Mouse (Mus musculus) myocyte (in vitro differentiated cells): ENCODE measurements around the gene Kalrn. TPM values are rescaled to one million over a fixed set of nuclear protein-coding genes. Genes with fewer than 3 reads are reported as not detected.

Experiments used
- H3K27me3 ChIP-seq: one replicate; pipeline ENCODE4 v1.6.1; 2011; ENCODE audit not compliant: control insufficient read depth, insufficient read depth, insufficient read length
- H3K36me3 ChIP-seq: one replicate; pipeline ENCODE4 v1.6.1; 2011; ENCODE audit not compliant: control insufficient read depth, insufficient read depth
- H3K4me2 ChIP-seq: one replicate; pipeline ENCODE4 v1.6.1; 2011; ENCODE audit warnings: low read depth, control low read depth
- H3K4me3 ChIP-seq: one replicate; pipeline ENCODE4 v1.5.1; 2011; ENCODE audit warnings: mild to moderate bottlenecking, control low read depth, moderate library complexity
- H3K79me2 ChIP-seq: one replicate; pipeline ENCODE4 v1.6.1; 2011; ENCODE audit not compliant: control insufficient read depth, insufficient read depth
- H3ac ChIP-seq: one replicate; pipeline ENCODE4 v1.6.1; 2011; ENCODE audit not compliant: control insufficient read depth, insufficient read length
- CEBPB ChIP-seq: IDR thresholded peaks from 2 replicates; pipeline ENCODE4 v1.6.1; 2011; ENCODE audit warnings: mild to moderate bottlenecking, moderate library complexity; ENCODE audit not compliant: poor library complexity, insufficient read depth, severe bottlenecking
- E2F4 ChIP-seq: IDR thresholded peaks from one replicate; pipeline ENCODE4 v1.6.1; 2011; ENCODE audit warnings: mild to moderate bottlenecking, control low read depth, moderate library complexity; ENCODE audit not compliant: insufficient read depth
- MAX ChIP-seq: IDR thresholded peaks from one replicate; pipeline ENCODE4 v1.6.1; 2011; ENCODE audit warnings: low read depth, mild to moderate bottlenecking, control low read depth
- MYOD1 ChIP-seq, 3 experiments: IDR thresholded peaks; one replicate each; pipeline ENCODE4 v1.6.1; 2011; ENCODE audit warnings: control low read depth in 2 of 3, low read depth in 2 of 3, mild to moderate bottlenecking in 2 of 3, moderate library complexity in 1 of 3; ENCODE audit not compliant: insufficient read length in 2 of 3, control insufficient read depth in 1 of 3
- MYOG ChIP-seq, 3 experiments: IDR thresholded peaks; one replicate each; pipeline ENCODE4 v1.6.1; 2011; ENCODE audit warnings: control low read depth in 2 of 3, low read depth in 2 of 3, mild to moderate bottlenecking in 2 of 3; ENCODE audit not compliant: insufficient read length in 2 of 3, control insufficient read depth in 1 of 3, insufficient read depth in 1 of 3
- POLR2A ChIP-seq: IDR thresholded peaks from one replicate; pipeline ENCODE4 v1.6.1; 2011; ENCODE audit warnings: low read depth, mild to moderate bottlenecking, control low read depth, moderate library complexity; ENCODE audit not compliant: insufficient read length
- POLR2AphosphoS2 ChIP-seq: IDR thresholded peaks from one replicate; pipeline ENCODE4 v1.6.1; 2011; ENCODE audit warnings: low read depth, control low read depth; ENCODE audit not compliant: insufficient read length
- REST ChIP-seq: IDR thresholded peaks from one replicate; pipeline ENCODE4 v1.6.1; 2011; ENCODE audit warnings: mild to moderate bottlenecking, control low read depth, moderate library complexity; ENCODE audit not compliant: insufficient read depth, insufficient read length
- SRF ChIP-seq: IDR thresholded peaks from one replicate; pipeline ENCODE4 v1.6.1; 2011; ENCODE audit warnings: low read depth; ENCODE audit not compliant: control insufficient read depth, insufficient read length
- TCF12 ChIP-seq: IDR thresholded peaks from one replicate; pipeline ENCODE4 v1.6.1; 2011; ENCODE audit warnings: mild to moderate bottlenecking, control low read depth; ENCODE audit not compliant: poor library complexity, insufficient read depth, severe bottlenecking
- TCF3 ChIP-seq: IDR thresholded peaks from one replicate; pipeline ENCODE4 v1.6.1; 2011; ENCODE audit warnings: low read depth, control low read depth; ENCODE audit not compliant: insufficient read length
- USF1 ChIP-seq: IDR thresholded peaks from one replicate; pipeline ENCODE4 v1.6.1; 2011; ENCODE audit warnings: low read depth, mild to moderate bottlenecking, control low read depth, moderate library complexity
- polyA plus RNA-seq: library from polyadenylated mRNA; unstranded; fragments of >200 nt; fragmentation: generic; extraction: Trizol; gene quantifications from one replicate; pipeline ENCODE4 v1.2.1, GENCODE M21; 2012; ENCODE audit warnings: missing spikeins

Kalrn gene
- polyA plus RNA-seq, 1 experiment: 5.5 TPM

DNA sequence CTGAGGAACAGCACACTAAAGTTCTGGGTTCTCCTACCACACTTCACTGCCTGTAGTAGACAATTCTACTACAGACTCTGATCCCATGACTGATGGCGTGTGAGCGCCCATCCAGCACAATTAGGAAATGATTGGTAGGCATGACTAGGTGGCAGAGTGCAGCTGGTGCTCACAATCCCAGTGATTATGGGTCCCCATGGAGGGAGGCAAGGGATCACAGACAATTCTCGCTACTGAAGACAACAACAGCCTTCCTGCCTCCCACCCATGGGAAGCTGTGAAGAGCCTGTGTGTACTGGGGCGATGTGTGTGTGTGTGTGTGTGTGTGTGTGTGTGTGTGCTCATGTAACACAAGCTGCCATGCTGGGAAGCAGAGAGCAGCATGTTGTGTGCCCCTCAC, 190.3 kb downstream of the Kalrn start:
- no peak overlapping the region for H3ac ChIP-seq
- no peaks in the 10 kb centered on the region for H3K79me2 ChIP-seq
- TF ChIP-seq REST (no peak), MYOD1 (IDR thresholded peaks at IDR 0.05; ENCODE audit: control insufficient read depth in 1 of 3, insufficient read length in 2 of 3, low read depth in 2 of 3) (no peak), MYOG (IDR thresholded peaks at IDR 0.05; ENCODE audit: control insufficient read depth in 1 of 3, insufficient read depth in 1 of 3, insufficient read length in 2 of 3, low read depth in 2 of 3) (no peak), TCF12 (no peak), TCF3 (no peak), MAX (no peak), CEBPB (no peak), E2F4 (no peak), POLR2AphosphoS2 (no peak), SRF (no peak), POLR2A (no peak), USF1 (no peak)
- no peaks in the 10 kb centered on the region for H3K27me3 ChIP-seq
- no peak overlapping the region for H3K4me3 ChIP-seq
- H3K36me3 ChIP-seq: no peaks in the 10 kb centered on the region
- H3K4me2 ChIP-seq: no peak overlapping the region

DNA sequence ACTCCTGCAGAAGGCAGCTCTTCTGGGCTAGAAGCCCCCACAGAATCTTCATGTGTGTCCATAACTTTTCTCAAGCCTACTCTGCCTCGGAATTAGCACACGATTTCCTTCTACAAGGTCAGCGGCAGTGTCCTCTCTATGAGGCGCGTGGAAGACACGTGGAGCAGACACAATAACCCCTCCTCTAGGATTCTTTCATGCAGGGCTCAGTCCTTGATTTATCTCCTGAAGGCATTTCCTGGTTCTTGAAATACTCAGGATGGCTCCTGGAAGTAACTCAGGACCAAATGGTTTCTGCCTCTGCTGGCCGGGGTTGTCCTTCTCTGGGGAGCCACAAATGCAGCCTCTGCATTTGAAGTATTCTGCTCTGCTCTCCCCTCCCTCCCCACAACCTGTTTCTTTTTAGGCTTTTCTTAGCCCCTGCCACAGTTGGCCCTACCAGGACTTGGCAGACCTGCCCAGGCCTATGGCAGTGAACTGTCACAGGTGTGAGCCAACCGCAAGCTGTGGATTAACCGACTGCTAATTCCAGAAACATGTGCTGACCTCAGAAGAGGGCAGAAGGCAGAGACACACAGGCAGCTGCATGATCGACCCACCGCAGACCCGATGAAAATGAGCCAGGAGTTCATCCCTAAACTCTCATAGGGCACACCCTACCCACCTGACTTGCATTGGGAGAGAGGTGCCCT, 197.0 kb downstream of the Kalrn start:
- no peak overlapping the region for H3ac ChIP-seq
- TF ChIP-seq CEBPB (no peak), USF1 (no peak), MYOG (IDR thresholded peaks at IDR 0.05; ENCODE audit: control insufficient read depth in 1 of 3, insufficient read depth in 1 of 3, insufficient read length in 2 of 3, low read depth in 2 of 3) (peak; percentile 21 to 88 (median 69)), TCF3 (peak; percentile 23), POLR2A (no peak), MAX (no peak), E2F4 (no peak), MYOD1 (IDR thresholded peaks at IDR 0.05; ENCODE audit: control insufficient read depth in 1 of 3, insufficient read length in 2 of 3, low read depth in 2 of 3) (peak in 2 of 3 experiments; percentile 45 to 82)
- no peaks in the 10 kb centered on the region for H3K27me3 ChIP-seq
- H3K79me2 ChIP-seq: no peaks in the 10 kb centered on the region
- no peak overlapping the region for H3K4me3 ChIP-seq
- no peaks in the 10 kb centered on the region for H3K36me3 ChIP-seq
- H3K4me2 ChIP-seq: no peak overlapping the region

DNA sequence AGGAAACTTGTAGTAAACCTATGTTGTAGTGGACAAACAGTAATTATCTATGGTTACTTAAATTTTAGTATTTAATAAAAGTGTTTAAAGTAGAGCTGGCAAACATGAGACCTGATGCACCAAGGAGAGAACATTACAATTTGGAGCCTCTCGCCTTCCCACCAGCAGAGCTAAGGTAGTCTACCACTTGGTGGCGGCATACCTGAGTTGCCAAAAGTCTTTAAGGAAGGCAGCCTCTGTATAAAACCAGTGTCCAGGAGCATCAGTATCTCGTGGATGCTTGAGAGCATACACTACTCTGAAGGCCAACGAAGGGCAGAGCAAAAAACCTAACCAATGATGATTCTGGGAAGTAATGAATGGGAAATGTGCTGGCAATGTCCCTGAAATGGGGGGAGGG, 199.8 kb downstream of the Kalrn start:
- H3K4me3 ChIP-seq: no peak overlapping the region
- no peaks in the 10 kb centered on the region for H3K79me2 ChIP-seq
- no peaks in the 10 kb centered on the region for H3K27me3 ChIP-seq
- TF ChIP-seq CEBPB: no peak
- no peak for TF ChIP-seq MAX
- H3K4me2 ChIP-seq: no peak overlapping the region
- no peak overlapping the region for H3ac ChIP-seq
- no peaks in the 10 kb centered on the region for H3K36me3 ChIP-seq

GRCm38 (mm10) chr16:34372103-34372741, 201.1 kb downstream of the Kalrn start:
- peak; percentile 40 for TF ChIP-seq POLR2A
- TF ChIP-seq MYOD1 (IDR thresholded peaks at IDR 0.05; ENCODE audit: control insufficient read depth in 1 of 3, insufficient read length in 2 of 3, low read depth in 2 of 3): no peak
- Histone ChIP-seq H3ac (no peak overlapping the region), H3K4me3 (no peak overlapping the region), H3K79me2 (no peaks in the 10 kb centered on the region), H3K27me3 (no peaks in the 10 kb centered on the region), H3K4me2 (peak overlapping the region; percentile 60), H3K36me3 (no peaks in the 10 kb centered on the region)

DNA sequence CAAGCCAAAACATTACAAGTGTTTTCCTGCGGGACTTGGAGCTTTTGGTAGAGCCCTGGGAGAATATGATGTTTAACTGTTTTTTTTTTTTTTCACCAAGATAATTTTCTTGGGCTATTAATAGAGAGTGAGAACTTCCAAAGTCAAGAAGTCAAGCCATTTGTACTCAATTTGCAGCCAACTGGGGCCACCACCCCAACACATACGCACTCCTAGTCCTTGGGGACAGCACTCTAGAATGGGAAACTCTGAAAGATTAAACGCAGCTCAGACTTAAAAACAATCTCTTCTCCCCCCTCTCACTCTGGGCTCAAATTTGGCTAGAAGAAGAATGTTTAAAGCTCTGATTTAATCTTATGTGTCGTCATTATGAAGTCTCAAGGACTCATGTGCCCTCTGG, 214.1 kb downstream of the Kalrn start:
- no peak for TF ChIP-seq MYOD1 (IDR thresholded peaks at IDR 0.05; ENCODE audit: control insufficient read depth in 1 of 3, insufficient read length in 2 of 3, low read depth in 2 of 3)
- TF ChIP-seq E2F4: no peak
- no peak for TF ChIP-seq MYOG (IDR thresholded peaks at IDR 0.05; ENCODE audit: control insufficient read depth in 1 of 3, insufficient read depth in 1 of 3, insufficient read length in 2 of 3, low read depth in 2 of 3)
- no peak for TF ChIP-seq CEBPB
- no peak for TF ChIP-seq USF1
- TF ChIP-seq TCF3: no peak
- no peak for TF ChIP-seq MAX
- no peak for TF ChIP-seq SRF
- H3K4me2 ChIP-seq: no peak overlapping the region
- no peak overlapping the region for H3K4me3 ChIP-seq
- no peaks in the 10 kb centered on the region for H3K27me3 ChIP-seq
- H3K79me2 ChIP-seq: no peaks in the 10 kb centered on the region
- no peak overlapping the region for H3ac ChIP-seq
- no peaks in the 10 kb centered on the region for H3K36me3 ChIP-seq
